Mouse (Mus musculus) embryonic fibroblast, embryonic 13.5 days (primary cell): ENCODE data around the gene Camk2n1. TPM values are rescaled to one million over a fixed set of nuclear protein-coding genes. Genes with fewer than 3 reads are reported as not detected.

Experiments used
- H3K27ac ChIP-seq: 2 replicates; pipeline ENCODE4 v1.5.1; 2012; ENCODE audit warnings: low read length, control low read depth, inconsistent platforms; ENCODE audit not compliant: insufficient read depth
- H3K4me1 ChIP-seq: 2 replicates; pipeline ENCODE4 v1.6.1; 2011; ENCODE audit warnings: low read length; ENCODE audit not compliant: control insufficient read depth, insufficient read depth
- H3K4me3 ChIP-seq: 2 replicates; pipeline ENCODE4 v1.5.1; 2011; ENCODE audit warnings: mild to moderate bottlenecking, control low read depth, low read length; ENCODE audit not compliant: insufficient read depth
- CTCF ChIP-seq: IDR thresholded peaks from 2 replicates; pipeline ENCODE4 v1.5.1; 2011; ENCODE audit warnings: mild to moderate bottlenecking, control low read depth, low read length, moderate library complexity, borderline replicate concordance; ENCODE audit not compliant: insufficient read depth
- POLR2A ChIP-seq: IDR thresholded peaks from 2 replicates; pipeline ENCODE4 v1.6.1; 2011; ENCODE audit warnings: low read depth, mild to moderate bottlenecking, control low read depth, low read length, moderate library complexity
- polyA plus RNA-seq: library from polyadenylated mRNA; stranded (reverse); fragments of >200 nt; gene quantifications from 2 replicates; pipeline ENCODE4 v1.2.4, GENCODE M21; 2011; ENCODE audit warnings: low read depth; ENCODE audit not compliant: missing spikeins, insufficient read length

Camk2n1 gene
- polyA plus RNA-seq, 1 experiment: 7.2 TPM

DNA sequence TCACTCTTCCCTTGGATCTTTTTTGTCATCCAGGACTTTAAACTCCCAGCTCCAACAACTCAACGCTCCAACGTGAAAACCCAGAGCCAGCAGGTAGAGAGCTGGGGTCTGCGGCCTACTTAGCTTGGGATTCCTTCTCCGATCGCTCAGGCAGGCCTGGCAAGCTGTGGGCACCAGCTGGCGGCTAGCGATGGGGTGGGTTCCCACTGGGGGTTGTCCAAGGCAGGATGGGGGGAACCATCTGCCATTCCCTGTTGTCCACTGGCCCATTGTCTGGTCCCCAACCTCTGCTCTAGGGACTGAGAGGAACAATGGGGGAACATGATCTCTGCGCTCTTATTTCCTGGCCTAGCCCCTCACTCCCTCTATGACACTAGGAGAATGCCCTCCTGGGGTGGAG lies 34.1 kb downstream of the Camk2n1 start:
- Histone ChIP-seq H3K4me1 (no peaks in the 10 kb centered on the region), H3K4me3 (no peak overlapping the region), H3K27ac (no peak overlapping the region)
- no peak for TF ChIP-seq POLR2A
- no peak for TF ChIP-seq CTCF

- Histone ChIP-seq H3K4me1 (peaks cover 11% of the 10 kb centered on the region; the same call in 1 of the 2 replicates), H3K4me3 (no peak overlapping the region), H3K27ac (no peak overlapping the region)
- no peak for TF ChIP-seq POLR2A
- TF ChIP-seq CTCF: no peak
These were observed 37.0 kb downstream of the Camk2n1 start for GRCm38 (mm10) chr4:138491088-138491487.

- Histone ChIP-seq H3K27ac (no peak overlapping the region), H3K4me1 (peaks cover 11% of the 10 kb centered on the region; the same call in 1 of the 2 replicates), H3K4me3 (no peak overlapping the region)
- TF ChIP-seq POLR2A: no peak
- no peak for TF ChIP-seq CTCF
These were observed 39.3 kb downstream of the Camk2n1 start for GRCm38 (mm10) chr4:138493161-138494001.

GRCm38 (mm10) chr4:138494905-138495304 lies 40.8 kb downstream of the Camk2n1 start:
- TF ChIP-seq CTCF (no peak), POLR2A (no peak)
- Histone ChIP-seq H3K27ac (no peak overlapping the region), H3K4me1 (peaks cover 11% of the 10 kb centered on the region; the same call in 1 of the 2 replicates), H3K4me3 (no peak overlapping the region)

GRCm38 (mm10) chr4:138495775-138496174 lies 41.7 kb downstream of the Camk2n1 start:
- TF ChIP-seq CTCF (no peak), POLR2A (no peak)
- Histone ChIP-seq H3K4me1 (peaks cover 11% of the 10 kb centered on the region; the same call in 1 of the 2 replicates), H3K27ac (no peak overlapping the region), H3K4me3 (no peak overlapping the region)

DNA sequence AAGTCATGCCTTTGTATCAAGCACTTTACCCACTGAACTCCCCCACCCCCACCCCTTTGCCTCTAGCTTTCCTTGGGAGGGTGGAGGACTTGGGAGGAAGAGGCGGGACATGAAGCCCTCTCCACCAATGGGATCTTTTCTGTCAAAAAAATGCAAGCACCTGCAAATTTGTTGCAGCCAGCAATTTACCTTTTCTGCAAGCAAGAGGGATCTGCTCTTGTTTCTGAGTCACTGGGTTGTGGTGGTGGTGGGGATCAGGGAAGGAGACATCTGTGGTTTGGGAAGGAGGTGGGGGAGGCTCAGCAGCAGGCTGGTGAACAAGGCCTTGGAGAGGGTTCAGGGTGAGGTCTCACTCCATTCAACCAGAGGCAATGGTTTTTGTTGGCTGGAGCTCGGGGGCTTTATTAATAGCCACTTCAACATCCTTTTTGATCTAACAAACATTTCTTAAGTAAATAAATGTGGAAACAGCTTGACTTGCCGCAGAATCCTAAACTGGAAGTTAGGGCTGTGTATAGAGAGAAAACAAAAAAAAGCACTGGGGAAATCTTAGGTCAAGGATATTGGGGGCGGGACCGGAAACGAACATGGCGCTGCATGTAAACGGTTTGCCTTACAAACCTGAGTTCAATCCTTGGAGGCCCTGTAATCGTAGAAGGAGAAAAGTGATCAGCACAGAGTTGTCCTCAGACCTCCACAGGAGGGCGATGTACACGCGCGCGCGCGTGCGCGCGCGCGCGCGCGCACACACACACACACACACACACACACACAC lies 42.8 kb downstream of the Camk2n1 start:
- H3K27ac ChIP-seq: no peak overlapping the region
- no peak overlapping the region for H3K4me3 ChIP-seq
- no peak for TF ChIP-seq CTCF
- no peak for TF ChIP-seq POLR2A
- peaks cover 11% of the 10 kb centered on the region; the same call in 1 of the 2 replicates for H3K4me1 ChIP-seq

- Histone ChIP-seq H3K27ac (no peak overlapping the region), H3K4me3 (no peak overlapping the region), H3K4me1 (peaks cover 3% of the 10 kb centered on the region; the same call in 1 of the 2 replicates)
- TF ChIP-seq CTCF: no peak
- no peak for TF ChIP-seq POLR2A
These were observed 45.9 kb downstream of the Camk2n1 start for GRCm38 (mm10) chr4:138499856-138500645.

DNA sequence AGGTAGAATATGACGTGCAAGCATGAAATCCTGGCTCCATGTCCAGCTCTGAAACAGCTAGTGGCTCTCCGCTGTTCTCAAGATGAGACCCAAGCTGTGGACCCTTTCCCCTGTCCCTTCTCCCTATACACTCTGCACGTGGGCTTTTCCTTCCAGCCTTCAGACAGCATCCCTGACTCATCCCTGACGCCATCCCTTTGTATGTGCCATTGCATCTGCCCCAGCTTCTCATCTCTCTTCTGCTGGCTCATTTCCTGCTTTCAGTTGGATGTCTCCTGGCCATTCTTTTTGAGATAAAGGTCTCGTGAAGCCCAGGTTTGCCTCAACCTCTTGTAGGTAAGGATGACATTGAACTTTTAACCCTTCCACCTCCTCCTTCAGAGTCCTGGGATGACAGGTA lies 46.9 kb downstream of the Camk2n1 start:
- no peak overlapping the region for H3K27ac ChIP-seq
- no peak overlapping the region for H3K4me3 ChIP-seq
- TF ChIP-seq POLR2A (no peak), CTCF (no peak)
- no peaks in the 10 kb centered on the region for H3K4me1 ChIP-seq

- H3K4me3 ChIP-seq: no peak overlapping the region
- no peaks in the 10 kb centered on the region for H3K4me1 ChIP-seq
- TF ChIP-seq POLR2A (no peak), CTCF (no peak)
- H3K27ac ChIP-seq: no peak overlapping the region
These were observed 50.6 kb downstream of the Camk2n1 start for GRCm38 (mm10) chr4:138504632-138505101.
